Mouse (Mus musculus) C2C12 (cell line): Measurements from ENCODE around the gene Axin1.

Experiments used
- CTCF ChIP-seq: IDR thresholded peaks from one replicate; pipeline ENCODE4 v1.5.1; 2011; ENCODE audit not compliant: control insufficient read depth, insufficient read depth, insufficient read length
- MYOG ChIP-seq: IDR thresholded peaks from one replicate; pipeline ENCODE4 v1.6.1; 2011; ENCODE audit not compliant: control insufficient read depth, insufficient read length; ENCODE audit errors: extremely low read depth

DNA sequence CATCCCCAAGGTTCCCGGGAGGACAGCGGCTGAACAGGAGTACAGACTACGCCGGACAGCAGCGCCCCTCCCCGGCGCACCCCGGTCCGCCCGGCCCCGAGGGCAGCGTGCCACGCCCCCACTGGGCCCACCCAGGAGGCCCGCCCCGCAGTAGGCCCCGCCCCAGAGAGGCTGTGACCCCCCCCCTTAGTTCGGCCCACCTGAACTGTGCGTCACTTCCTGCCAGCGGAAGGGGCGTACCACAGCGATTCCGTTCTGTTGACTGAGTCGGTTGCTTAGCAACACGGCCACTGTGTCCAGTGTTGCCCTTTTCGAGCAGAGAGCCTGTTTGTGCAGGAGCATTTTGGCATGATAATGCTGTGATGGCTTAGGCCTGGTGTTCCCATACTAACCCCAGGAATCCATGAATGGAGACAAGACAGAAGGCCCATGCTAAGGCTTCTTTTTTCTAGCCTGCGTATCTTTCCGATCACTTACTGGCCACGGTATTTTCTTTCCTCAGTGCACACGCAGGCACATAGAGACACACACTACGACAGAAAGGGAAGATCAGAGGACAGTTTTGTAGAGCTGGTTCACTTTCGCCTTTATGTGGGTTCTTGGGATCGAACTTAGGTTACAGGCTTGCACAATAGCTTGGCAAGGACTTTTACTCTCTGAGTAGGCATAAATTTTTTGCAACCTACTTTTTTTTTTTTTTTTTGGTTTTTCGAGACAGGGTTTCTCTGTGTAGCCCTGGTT lies 105.8 kb downstream of the Axin1 start, which contains the start of gene Fam234a:
- TF ChIP-seq MYOG (no peak), CTCF (no peak)
